Mouse (Mus musculus) layer of hippocampus, adult 2 months (tissue): ENCODE results near the gene Zfp839. TPM values are rescaled to one million over a fixed set of nuclear protein-coding genes. Genes with fewer than 3 reads are reported as not detected.

Source experiments
- DNase-seq, 2 experiments: peaks; one replicate each; pipeline ENCODE4 v3.0.0; 2022; ENCODE audit warnings: low spot score in 2 of 2
- H3K27ac ChIP-seq: fragments of 200-600 bp; 2 replicates; pipeline ENCODE4 v1.8.1; 2022
- H3K4me3 ChIP-seq: fragments of 200-600 bp; 2 replicates; pipeline ENCODE4 v1.8.1; 2022; ENCODE audit warnings: mild to moderate bottlenecking
- CTCF ChIP-seq: fragments of 200-600 bp; conservative IDR thresholded peaks from 2 replicates; pipeline ENCODE4 v1.8.1; 2022; ENCODE audit warnings: antibody characterized with exemption, mild to moderate bottlenecking, moderate library complexity
- total RNA-seq, 2 experiments: library from RNA; stranded (reverse); gene quantifications; 2 replicates each; pipeline ENCODE4 v1.2.3; 2021

Zfp839 gene
- total RNA-seq, 2 experiments from 2014 or later, result 12.8 to 13.2 TPM

- TF ChIP-seq CTCF, result no peak
- H3K27ac ChIP-seq, result no peak overlapping the region
- no peak overlapping the region for H3K4me3 ChIP-seq
- no peak for DNase-seq
Observed at GRCm38 (mm10) chr12:110822366-110822765, 27.7 kb upstream of the Zfp839 start.

- no peak for DNase-seq
- TF ChIP-seq CTCF, result no peak
- no peak overlapping the region for H3K27ac ChIP-seq
- no peak overlapping the region for H3K4me3 ChIP-seq
Observed at GRCm38 (mm10) chr12:110828908-110829307, 21.1 kb upstream of the Zfp839 start.

GRCm38 (mm10) chr12:110830293-110831024 is 19.6 kb upstream of the Zfp839 start:
- H3K4me3 ChIP-seq, result no peak overlapping the region
- no peak for DNase-seq
- H3K27ac ChIP-seq, result no peak overlapping the region
- TF ChIP-seq CTCF, result no peak

- no peak for TF ChIP-seq CTCF
- DNase-seq, result no peak
- Histone ChIP-seq H3K4me3 (no peak overlapping the region), H3K27ac (no peak overlapping the region)
Observed at GRCm38 (mm10) chr12:110835182-110835581, 14.9 kb upstream of the Zfp839 start.

GRCm38 (mm10) chr12:110836729-110837128 is 13.3 kb upstream of the Zfp839 start:
- Histone ChIP-seq H3K27ac (peak overlapping the region; percentile 40), H3K4me3 (no peak overlapping the region)
- no peak for DNase-seq
- TF ChIP-seq CTCF, result no peak

- no peak for DNase-seq
- no peak for TF ChIP-seq CTCF
- peak overlapping the region; percentile 40; the same call in 1 of the 2 replicates for H3K27ac ChIP-seq
- H3K4me3 ChIP-seq, result no peak overlapping the region
Observed at GRCm38 (mm10) chr12:110837192-110837841, 12.7 kb upstream of the Zfp839 start.

- H3K27ac ChIP-seq, result peak overlapping the region; percentile 40; the same call in 1 of the 2 replicates
- H3K4me3 ChIP-seq, result no peak overlapping the region
- no peak for DNase-seq
- no peak for TF ChIP-seq CTCF
Observed at GRCm38 (mm10) chr12:110837850-110838249, 12.2 kb upstream of the Zfp839 start.

GRCm38 (mm10) chr12:110840348-110841198 is 9.5 kb upstream of the Zfp839 start, which contains the start of gene Mok:
TSS of gene Mok (minus strand) at chr12:110840939.
- peak; percentile 95 to 97 for DNase-seq
- H3K27ac ChIP-seq, result peak within 1 kb of the TSS; percentile 74
- no peak for TF ChIP-seq CTCF
- peak within 1 kb of the TSS; percentile 99 for H3K4me3 ChIP-seq

GRCm38 (mm10) chr12:110841731-110842493 is 8.1 kb upstream of the Zfp839 start:
- Histone ChIP-seq H3K27ac (no peak overlapping the region), H3K4me3 (no peak overlapping the region)
- TF ChIP-seq CTCF, result no peak; the same call in 1 of the 2 replicates
- no peak for DNase-seq

- peak; percentile 80 to 89 for DNase-seq
- TF ChIP-seq CTCF, result peak; percentile 98
Observed at GRCm38 (mm10) chr12:110843194-110844048, 6.6 kb upstream of the Zfp839 start.

More at GRCm38 (mm10) chr12:110843194-110844048, 6.6 kb upstream of the Zfp839 start:
- Histone ChIP-seq H3K4me3 (peak overlapping the region; percentile 59), H3K27ac (no peak overlapping the region)
